Mouse (Mus musculus): Measurements from ENCODE around the gene Apool.

The Apool gene

DNA sequence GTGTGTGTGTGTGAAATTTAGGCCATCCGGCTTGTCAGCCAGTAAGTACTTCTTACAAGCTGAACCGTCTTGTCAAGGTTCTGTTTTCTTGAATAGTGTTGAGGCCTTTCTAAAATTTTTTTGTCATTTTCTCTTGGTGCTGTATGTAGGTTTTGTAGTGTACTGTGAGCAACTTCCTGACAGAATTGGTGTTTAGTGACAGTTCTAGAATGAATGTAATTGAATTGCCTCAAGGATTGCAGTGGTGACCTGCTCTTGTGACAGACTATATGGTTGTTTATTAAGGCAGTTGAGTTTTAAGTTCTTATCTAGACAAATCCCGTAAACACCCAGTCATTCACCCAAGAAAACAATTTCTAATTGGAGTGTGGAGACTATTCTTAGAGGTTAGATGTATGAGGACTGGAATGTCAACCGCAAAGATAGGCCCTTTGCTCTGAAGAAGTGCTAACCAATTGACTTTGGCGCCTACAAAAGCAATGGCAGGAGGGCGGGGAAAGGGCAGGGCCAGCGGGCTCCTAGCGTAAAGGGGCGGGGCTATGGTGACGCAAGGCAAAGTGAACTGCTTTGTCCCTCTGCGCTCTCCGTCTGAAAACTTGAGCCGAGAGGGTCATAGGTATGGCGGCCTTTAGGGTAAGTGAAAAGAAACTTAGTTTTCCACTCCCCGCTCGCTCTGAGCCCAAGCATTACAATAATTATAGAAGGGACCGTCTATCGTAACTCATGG, at the start of gene Apool:
Apool (plus strand) TSS at position 531 of the 727 bp plus-strand sequence.
- peak; percentile 72 to 86 for DNase-seq (ENCODE audit: low spot score in 2 of 2)

GRCm38 (mm10) chrX:112273550-112273949, 37.6 kb upstream of the Apool start:
- no peak for DNase-seq (ENCODE audit: low spot score in 2 of 2)

- peak in 1 of 2 experiments; percentile 15 for DNase-seq (ENCODE audit: low spot score in 2 of 2)
These were observed 375 bp downstream of the Apool start for GRCm38 (mm10) chrX:112311531-112311887.

DNA sequence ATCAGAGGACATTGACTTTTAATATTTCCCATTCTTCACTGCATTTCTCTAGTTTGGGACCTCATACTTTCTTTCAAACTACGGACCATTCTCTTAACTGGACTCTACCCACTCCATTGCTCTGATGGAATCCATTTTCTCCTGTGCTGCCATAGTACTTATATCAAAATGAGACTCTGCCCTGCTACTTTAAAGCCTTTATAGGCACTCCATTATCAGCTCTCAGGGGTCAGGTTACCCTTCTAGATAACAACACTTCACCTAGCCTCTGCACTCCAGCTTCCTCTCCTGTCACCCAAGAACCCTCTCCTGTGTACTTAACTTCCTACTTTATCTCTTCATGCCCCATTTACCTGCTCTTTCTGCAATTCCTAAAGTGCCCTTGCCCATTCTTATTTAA, 960 bp downstream of the Apool start:
- no peak for DNase-seq (ENCODE audit: low spot score in 2 of 2)

- DNase-seq (ENCODE audit: low spot score in 2 of 2), result no peak
These were observed 9.1 kb downstream of the Apool start for GRCm38 (mm10) chrX:112320273-112320672.

- DNase-seq (ENCODE audit: low spot score in 2 of 2), result no peak
These were observed 28.4 kb downstream of the Apool start for GRCm38 (mm10) chrX:112339486-112339885.

- no peak for DNase-seq (ENCODE audit: low spot score in 2 of 2)
These were observed 36.6 kb downstream of the Apool start for GRCm38 (mm10) chrX:112347467-112348394.

DNA sequence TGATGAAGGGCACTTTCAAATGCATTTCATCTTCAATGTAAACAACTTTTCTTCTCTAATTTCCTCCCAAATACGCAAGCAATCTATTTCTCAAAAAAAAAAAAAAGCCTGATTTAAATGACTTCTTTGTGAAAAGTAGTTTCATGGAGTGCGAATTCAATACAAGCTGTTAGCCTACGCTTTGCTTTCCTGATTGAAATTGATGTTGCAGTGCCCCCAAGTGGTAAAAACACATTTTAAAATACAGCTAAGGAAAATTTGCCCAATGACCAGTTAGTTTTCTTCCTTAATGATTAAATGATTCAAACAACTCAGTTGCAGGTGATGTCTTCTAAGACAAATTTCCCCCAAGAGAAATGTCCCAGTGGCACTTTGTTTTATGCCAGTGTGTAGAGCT, 37.3 kb downstream of the Apool start:
- no peak for DNase-seq (ENCODE audit: low spot score in 2 of 2)

GRCm38 (mm10) chrX:112368426-112368825, 57.3 kb downstream of the Apool start:
- peak in 1 of 2 experiments; percentile 13 for DNase-seq (ENCODE audit: low spot score in 2 of 2)

- DNase-seq (ENCODE audit: low spot score in 2 of 2), result peak; percentile 24 to 36
These were observed 59.7 kb downstream of the Apool start for GRCm38 (mm10) chrX:112370577-112371410.

DNA sequence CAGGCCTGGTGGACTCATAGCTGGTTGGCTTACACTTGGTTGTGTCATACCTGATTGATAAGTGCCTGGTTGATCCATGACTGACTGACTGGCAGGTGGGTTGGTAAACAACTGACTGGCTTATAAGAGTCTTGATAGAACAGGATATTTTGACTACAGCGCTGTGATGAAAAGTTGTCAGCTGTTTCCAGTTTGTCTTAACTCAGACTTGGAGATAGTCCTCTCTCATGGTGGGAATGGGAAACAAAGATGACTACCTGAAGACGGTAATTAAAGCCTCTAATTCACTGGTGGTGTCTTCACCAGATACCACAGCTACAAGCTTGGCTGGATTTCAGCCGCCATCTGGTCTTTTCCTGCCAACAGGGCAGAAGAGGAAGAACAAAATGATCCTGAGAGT, 95.5 kb downstream of the Apool start, which contains the start of gene Satl1:
Satl1 (minus strand) TSS at position 101 of the 400 bp plus-strand sequence.
- no peak for DNase-seq (ENCODE audit: low spot score in 2 of 2)

GRCm38 (mm10) chrX:112412309-112412708, 101.2 kb downstream of the Apool start:
- no peak for DNase-seq (ENCODE audit: low spot score in 2 of 2)

Measured in spleen, postnatal 10 days (tissue).